Mouse (Mus musculus): ENCODE data around the gene Smarcc1. TPM values are rescaled to one million over a fixed set of nuclear protein-coding genes. Genes with fewer than 3 reads are reported as not detected.
"Not testable (repeated sequence)": the region's sequence is repeated elsewhere in the genome, so short reads cannot be mapped to it uniquely, and the experiment has no call there.

Smarcc1 gene
- polyA plus RNA-seq, 1 experiment from 2014 or later = 26.4 TPM

DNA sequence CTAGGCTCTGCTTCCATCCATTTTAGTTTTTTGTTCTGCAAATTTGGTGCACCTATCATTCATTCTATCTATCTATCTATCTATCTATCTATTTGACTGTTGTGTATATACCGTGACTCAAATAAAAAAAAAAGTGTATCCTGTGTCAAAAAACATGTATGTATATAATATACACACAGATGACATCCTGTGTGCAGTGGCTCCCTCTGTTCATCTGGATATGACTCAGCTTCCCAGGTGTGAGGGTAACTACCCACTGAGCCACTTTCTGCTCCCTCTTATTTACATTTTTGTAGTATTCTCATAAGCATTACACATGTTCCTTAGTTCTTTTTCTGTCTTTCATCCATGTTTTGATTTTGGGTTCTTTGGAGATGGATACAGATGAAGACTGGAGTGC is 24.6 kb downstream of the Smarcc1 start:
- Histone ChIP-seq H3K27ac (ENCODE audit: low read length) (no peak overlapping the region), H3K9ac (replicated peaks; ENCODE audit: low read depth) (no peak overlapping the region), H3K4me1 (ENCODE audit: insufficient read depth, low read depth, low read length) (no peaks in the 10 kb centered on the region), H3K9me3 (ENCODE audit: low read length) (no peaks in the 10 kb centered on the region), H3K4me2 (replicated peaks; ENCODE audit: low read depth, low read length) (no peak overlapping the region), H3K36me3 (ENCODE audit: insufficient read depth, low read length) (no peaks in the 10 kb centered on the region; the same call in 1 of the 2 replicates), H3K27me3 (replicated peaks; ENCODE audit: insufficient read depth, low read length) (no peaks in the 10 kb centered on the region), H3K4me3 (ENCODE audit: low read depth, low read length) (no peak overlapping the region)
- TF ChIP-seq EP300 (IDR thresholded peaks at IDR 0.05) = no peak
- TF ChIP-seq CTCF (IDR thresholded peaks at IDR 0.05) = no peak
- ATAC-seq (no peak), DNase-seq (ENCODE audit: low spot score) (no peak)
- WGBS = 94% methylated on average over 1 of the region's 1 CpGs

DNA sequence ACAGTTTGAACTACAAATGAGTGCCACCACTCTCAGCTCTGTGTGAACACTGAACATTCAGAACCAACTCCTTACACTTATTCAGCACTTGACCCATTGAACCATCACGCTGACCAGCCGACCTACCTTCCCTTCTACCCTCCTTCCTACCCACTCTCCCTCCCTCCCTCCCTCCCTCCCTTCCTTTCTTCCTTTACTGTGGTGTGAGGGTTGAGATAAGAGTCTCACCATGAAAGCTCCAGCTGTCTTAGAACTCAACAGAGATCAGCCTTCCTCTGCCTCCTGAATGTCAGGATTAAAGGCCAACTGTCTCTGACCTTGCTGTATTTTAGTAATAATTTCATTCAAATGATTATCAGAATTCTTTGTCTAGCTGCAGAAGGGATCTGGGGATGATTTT is 31.1 kb downstream of the Smarcc1 start:
- no peak overlapping the region for H3K9ac ChIP-seq (replicated peaks; ENCODE audit: low read depth)
- no peaks in the 10 kb centered on the region for H3K4me1 ChIP-seq (ENCODE audit: insufficient read depth, low read depth, low read length)
- 52% methylated on average over 2 of the region's 2 CpGs for WGBS
- no peaks in the 10 kb centered on the region for H3K9me3 ChIP-seq (ENCODE audit: low read length)
- H3K27me3 ChIP-seq (replicated peaks; ENCODE audit: insufficient read depth, low read length) = no peaks in the 10 kb centered on the region
- DNase-seq (ENCODE audit: low spot score) (no peak), ATAC-seq (no peak)
- H3K36me3 ChIP-seq (ENCODE audit: insufficient read depth, low read length) = no peaks in the 10 kb centered on the region
- H3K4me2 ChIP-seq (replicated peaks; ENCODE audit: low read depth, low read length) = no peak overlapping the region
- no peak overlapping the region for H3K4me3 ChIP-seq (ENCODE audit: low read depth, low read length)
- no peak overlapping the region for H3K27ac ChIP-seq (ENCODE audit: low read length)
- TF ChIP-seq EP300 (IDR thresholded peaks at IDR 0.05) = no peak
- TF ChIP-seq CTCF (IDR thresholded peaks at IDR 0.05) = no peak

DNA sequence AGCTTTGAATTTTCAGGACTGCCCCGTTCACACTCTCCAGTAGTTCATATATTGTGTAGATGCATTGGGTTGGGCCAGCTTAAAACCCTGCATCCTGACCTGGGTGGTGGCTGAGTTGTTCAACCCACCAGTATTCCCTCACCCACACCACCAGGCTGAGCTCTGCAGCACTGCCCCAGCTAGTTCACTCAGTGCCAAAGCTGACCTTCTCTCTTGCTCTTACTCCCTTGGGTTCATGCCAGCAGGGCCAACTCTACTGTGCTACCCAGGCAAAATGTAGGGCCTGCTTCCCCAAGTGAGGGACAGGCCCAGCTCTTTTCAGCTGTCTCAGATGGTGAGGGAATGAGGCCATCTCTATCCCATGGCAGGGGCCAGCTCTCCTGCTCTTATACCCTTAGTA is 41.5 kb downstream of the Smarcc1 start:
- H3K9ac ChIP-seq (replicated peaks; ENCODE audit: low read depth) = no peak overlapping the region
- WGBS = 100% methylated on average over 1 of the region's 1 CpGs
- no peak for TF ChIP-seq EP300 (IDR thresholded peaks at IDR 0.05)
- no peak for TF ChIP-seq CTCF (IDR thresholded peaks at IDR 0.05)
- ATAC-seq (no peak), DNase-seq (ENCODE audit: low spot score) (no peak)
- H3K27me3 ChIP-seq (replicated peaks; ENCODE audit: insufficient read depth, low read length) = no peaks in the 10 kb centered on the region
- H3K4me1 ChIP-seq (ENCODE audit: insufficient read depth, low read depth, low read length) = no peaks in the 10 kb centered on the region
- H3K4me2 ChIP-seq (replicated peaks; ENCODE audit: low read depth, low read length) = no peak overlapping the region
- H3K27ac ChIP-seq (ENCODE audit: low read length) = no peak overlapping the region
- no peaks in the 10 kb centered on the region for H3K9me3 ChIP-seq (ENCODE audit: low read length)
- peaks cover 16% of the 10 kb centered on the region; the same call in 1 of the 2 replicates for H3K36me3 ChIP-seq (ENCODE audit: insufficient read depth, low read length)
- H3K4me3 ChIP-seq (ENCODE audit: low read depth, low read length) = no peak overlapping the region

DNA sequence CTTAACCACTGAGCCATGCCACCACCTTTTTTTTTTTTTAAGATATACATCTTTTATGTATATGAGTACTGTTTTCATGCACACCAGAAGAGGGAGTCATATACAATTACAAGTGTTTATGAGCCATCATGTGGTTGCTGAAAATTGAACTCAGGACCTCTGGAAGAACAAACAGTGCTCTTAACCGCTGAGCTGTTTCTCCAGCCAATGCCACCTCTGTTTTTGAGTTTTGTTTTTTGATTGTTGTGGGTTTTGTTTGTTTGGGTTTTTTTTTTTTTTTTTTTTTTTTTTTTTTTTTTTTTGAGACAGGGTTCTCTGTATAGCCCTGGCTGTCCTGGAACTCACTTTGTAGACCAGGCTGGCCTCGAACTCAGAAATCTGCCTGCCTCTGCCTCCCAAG is 43.0 kb downstream of the Smarcc1 start:
- DNase-seq (ENCODE audit: low spot score); H3K9ac ChIP-seq (replicated peaks; ENCODE audit: low read depth); ATAC-seq; H3K27me3 ChIP-seq (replicated peaks; ENCODE audit: insufficient read depth, low read length); H3K27ac ChIP-seq (ENCODE audit: low read length); H3K9me3 ChIP-seq (ENCODE audit: low read length); H3K4me2 ChIP-seq (replicated peaks; ENCODE audit: low read depth, low read length); H3K4me3 ChIP-seq (ENCODE audit: low read depth, low read length); H3K4me1 ChIP-seq (ENCODE audit: insufficient read depth, low read depth, low read length): not testable (repeated sequence)
- WGBS = 93% methylated on average over 2 of the region's 2 CpGs
- peaks cover 10% of the 10 kb centered on the region; the same call in 1 of the 2 replicates for H3K36me3 ChIP-seq (ENCODE audit: insufficient read depth, low read length)

DNA sequence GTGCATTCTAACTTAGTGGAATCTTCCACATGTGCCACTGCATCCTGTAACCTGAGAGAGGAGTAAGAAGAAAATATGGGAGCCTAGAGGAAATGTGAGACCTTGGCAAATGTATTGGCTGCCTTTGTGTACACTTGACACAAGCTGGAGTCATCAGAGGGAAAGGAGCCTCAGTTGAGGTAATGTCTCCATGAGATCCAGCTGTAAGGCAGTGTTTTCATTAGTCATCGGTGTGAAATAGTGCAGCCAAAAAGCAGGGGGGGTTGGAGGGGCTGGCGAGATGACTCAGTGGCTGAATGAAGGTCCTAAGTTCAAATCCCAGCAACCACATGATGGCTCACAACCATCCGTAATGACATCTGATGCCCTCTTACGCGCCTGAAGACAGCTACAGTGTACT is 44.9 kb downstream of the Smarcc1 start:
- ATAC-seq (no peak), DNase-seq (ENCODE audit: low spot score) (no peak)
- peaks cover 6% of the 10 kb centered on the region; the same call in 1 of the 2 replicates for H3K36me3 ChIP-seq (ENCODE audit: insufficient read depth, low read length)
- H3K4me2 ChIP-seq (replicated peaks; ENCODE audit: low read depth, low read length) = no peak overlapping the region
- no peak overlapping the region for H3K27ac ChIP-seq (ENCODE audit: low read length)
- no peaks in the 10 kb centered on the region for H3K27me3 ChIP-seq (replicated peaks; ENCODE audit: insufficient read depth, low read length)
- TF ChIP-seq EP300 (IDR thresholded peaks at IDR 0.05) (no peak), CTCF (IDR thresholded peaks at IDR 0.05) (no peak)
- no peaks in the 10 kb centered on the region for H3K4me1 ChIP-seq (ENCODE audit: insufficient read depth, low read depth, low read length)
- no peaks in the 10 kb centered on the region for H3K9me3 ChIP-seq (ENCODE audit: low read length)
- no peak overlapping the region for H3K4me3 ChIP-seq (ENCODE audit: low read depth, low read length)
- 87% methylated on average over 5 of the region's 5 CpGs for WGBS
- H3K9ac ChIP-seq (replicated peaks; ENCODE audit: low read depth) = no peak overlapping the region

DNA sequence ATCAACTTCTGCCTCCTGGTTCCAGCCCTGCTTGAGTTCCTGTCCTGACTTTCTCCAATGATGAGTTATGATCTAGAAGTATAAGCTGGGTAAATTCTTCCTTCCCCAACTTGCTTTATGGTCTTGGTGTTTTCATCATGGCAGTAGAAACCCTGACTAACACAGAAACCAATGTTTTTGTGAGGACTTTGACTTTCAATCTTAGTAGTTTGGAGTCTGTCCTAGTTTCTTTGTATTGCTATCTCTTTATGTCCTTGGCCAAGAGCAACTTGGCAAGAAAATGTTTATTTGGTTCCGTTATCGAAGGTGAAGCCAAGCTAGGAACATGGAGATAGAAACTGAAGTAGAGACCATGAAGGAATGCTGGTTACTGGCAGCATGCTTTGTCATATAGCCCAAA is 45.6 kb downstream of the Smarcc1 start:
- Histone ChIP-seq H3K4me1 (ENCODE audit: insufficient read depth, low read depth, low read length) (no peaks in the 10 kb centered on the region), H3K9me3 (ENCODE audit: low read length) (no peaks in the 10 kb centered on the region), H3K4me2 (replicated peaks; ENCODE audit: low read depth, low read length) (no peak overlapping the region), H3K27ac (ENCODE audit: low read length) (no peak overlapping the region), H3K4me3 (ENCODE audit: low read depth, low read length) (no peak overlapping the region), H3K36me3 (ENCODE audit: insufficient read depth, low read length) (peaks cover 5% of the 10 kb centered on the region; the same call in 1 of the 2 replicates), H3K9ac (replicated peaks; ENCODE audit: low read depth) (no peak overlapping the region), H3K27me3 (replicated peaks; ENCODE audit: insufficient read depth, low read length) (no peaks in the 10 kb centered on the region)
- ATAC-seq = no peak
- DNase-seq (ENCODE audit: low spot score) = no peak
- 85% methylated on average over 2 of the region's 2 CpGs for WGBS
- TF ChIP-seq EP300 (IDR thresholded peaks at IDR 0.05) (no peak), CTCF (IDR thresholded peaks at IDR 0.05) (no peak)

DNA sequence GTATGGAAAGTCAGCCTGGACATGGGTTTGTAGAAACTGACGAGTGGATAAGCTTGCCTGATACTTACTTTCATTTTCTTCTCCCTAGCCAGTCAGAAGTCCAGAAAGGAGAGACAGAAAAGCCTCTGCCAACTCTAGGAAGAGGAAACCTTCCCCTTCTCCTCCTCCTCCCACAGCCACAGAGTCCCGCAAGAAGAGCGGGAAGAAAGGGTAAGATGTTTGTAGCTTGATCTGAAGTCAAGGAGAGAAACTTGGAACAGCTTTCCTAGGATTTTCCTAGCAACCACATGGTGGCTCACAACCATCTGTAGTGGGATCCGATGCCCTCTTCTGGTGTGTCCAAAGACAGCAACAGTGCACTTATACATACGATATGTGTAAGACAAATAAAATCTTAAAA is 53.4 kb downstream of the Smarcc1 start:
- 73% methylated on average over 5 of the region's 5 CpGs for WGBS
- TF ChIP-seq EP300 (IDR thresholded peaks at IDR 0.05) = no peak
- TF ChIP-seq CTCF (IDR thresholded peaks at IDR 0.05) = no peak
- Histone ChIP-seq H3K4me3 (ENCODE audit: low read depth, low read length) (no peak overlapping the region), H3K4me2 (replicated peaks; ENCODE audit: low read depth, low read length) (no peak overlapping the region), H3K4me1 (ENCODE audit: insufficient read depth, low read depth, low read length) (no peaks in the 10 kb centered on the region), H3K9ac (replicated peaks; ENCODE audit: low read depth) (no peak overlapping the region), H3K36me3 (ENCODE audit: insufficient read depth, low read length) (peaks cover 21% of the 10 kb centered on the region; the same call in 1 of the 2 replicates), H3K27me3 (replicated peaks; ENCODE audit: insufficient read depth, low read length) (no peaks in the 10 kb centered on the region), H3K9me3 (ENCODE audit: low read length) (no peaks in the 10 kb centered on the region), H3K27ac (ENCODE audit: low read length) (no peak overlapping the region)
- DNase-seq (ENCODE audit: low spot score) (no peak), ATAC-seq (no peak)

Measured in lung, postnatal 0 days (tissue).